Mouse (Mus musculus) myocyte (in vitro differentiated cells): ENCODE data around the gene Pxylp1.

Experiments
- CEBPB ChIP-seq: IDR thresholded peaks from 2 replicates; pipeline ENCODE4 v1.6.1; 2011; ENCODE audit warnings: mild to moderate bottlenecking, moderate library complexity; ENCODE audit not compliant: poor library complexity, insufficient read depth, severe bottlenecking
- E2F4 ChIP-seq: IDR thresholded peaks from one replicate; pipeline ENCODE4 v1.6.1; 2011; ENCODE audit warnings: mild to moderate bottlenecking, control low read depth, moderate library complexity; ENCODE audit not compliant: insufficient read depth
- MAX ChIP-seq: IDR thresholded peaks from one replicate; pipeline ENCODE4 v1.6.1; 2011; ENCODE audit warnings: low read depth, mild to moderate bottlenecking, control low read depth
- MYOD1 ChIP-seq, 3 experiments: IDR thresholded peaks; one replicate each; pipeline ENCODE4 v1.6.1; 2011; ENCODE audit warnings: control low read depth in 2 of 3, low read depth in 2 of 3, mild to moderate bottlenecking in 2 of 3, moderate library complexity in 1 of 3; ENCODE audit not compliant: insufficient read length in 2 of 3, control insufficient read depth in 1 of 3
- POLR2A ChIP-seq: IDR thresholded peaks from one replicate; pipeline ENCODE4 v1.6.1; 2011; ENCODE audit warnings: low read depth, mild to moderate bottlenecking, control low read depth, moderate library complexity; ENCODE audit not compliant: insufficient read length

GRCm38 (mm10) chr9:96879024-96879423 is 13.4 kb downstream of the Pxylp1 start:
- TF ChIP-seq POLR2A (no peak), E2F4 (no peak), CEBPB (no peak), MYOD1 (IDR thresholded peaks at IDR 0.05; ENCODE audit: control insufficient read depth in 1 of 3, insufficient read length in 2 of 3, low read depth in 2 of 3) (no peak), MAX (no peak)
